Mouse (Mus musculus): Measurements from ENCODE around the gene Nek4.

The Nek4 gene

GRCm38 (mm10) chr14:30951154-30951825, at the start of gene Nek4:
Gene Nek4 (plus strand): TSS chr14:30951377.
- CTCF ChIA-PET = interaction anchor here (0.5 to 1.2 kb wide), 2 partner anchors 9 to 159 kb away, joined by 3 to 5 read pairs; no protein-coding TSS in a partner anchor

DNA sequence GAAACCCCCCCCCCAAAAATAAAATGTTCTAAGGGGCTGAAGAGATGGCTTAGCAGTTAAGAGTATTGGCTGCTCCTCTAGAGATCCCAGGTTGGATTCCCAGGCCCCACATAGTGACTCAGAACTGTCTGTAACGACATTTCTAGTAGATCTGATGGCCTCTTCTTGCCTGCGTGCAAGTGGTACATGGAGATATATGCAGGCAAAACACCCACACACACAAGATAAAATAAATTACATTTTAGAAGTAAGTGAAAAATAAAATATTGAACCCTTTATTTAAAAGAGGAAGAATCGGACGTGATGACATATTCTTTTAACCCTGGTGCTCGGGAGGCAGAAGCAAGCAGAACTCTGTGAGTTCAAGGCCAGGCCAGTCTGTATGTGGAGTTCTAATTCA, 48.5 kb upstream of the Nek4 start:
- CTCF ChIA-PET = no interaction called here

- CTCF ChIA-PET = no interaction called here
These were observed 48.1 kb upstream of the Nek4 start for GRCm38 (mm10) chr14:30903036-30903435.

- CTCF ChIA-PET = no interaction called here
These were observed 46.9 kb upstream of the Nek4 start for GRCm38 (mm10) chr14:30904307-30904706.

- CTCF ChIA-PET = no interaction called here
These were observed 45.2 kb upstream of the Nek4 start for GRCm38 (mm10) chr14:30906001-30906400.

- CTCF ChIA-PET = no interaction called here
These were observed 43.3 kb upstream of the Nek4 start for GRCm38 (mm10) chr14:30907814-30908265.

DNA sequence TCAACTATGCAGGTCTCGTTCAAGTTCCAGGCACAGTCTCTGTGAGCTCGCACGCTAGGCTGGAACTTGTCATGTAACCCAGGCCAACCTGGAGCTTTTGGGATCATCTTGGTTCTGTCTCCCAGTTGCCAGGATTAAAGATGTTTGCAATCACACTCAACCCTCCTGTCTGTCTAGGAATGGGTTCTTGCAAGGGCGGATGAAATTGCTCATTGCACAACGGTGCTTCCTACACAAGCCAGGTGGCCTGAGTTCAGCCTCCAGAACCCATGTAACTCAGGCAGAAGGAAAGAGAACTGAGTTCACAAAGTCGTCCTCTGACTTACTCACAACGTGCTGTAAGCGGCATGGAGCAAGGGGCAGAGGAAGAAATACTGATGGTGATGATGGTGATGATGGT, 40.0 kb upstream of the Nek4 start:
- CTCF ChIA-PET = no interaction called here

DNA sequence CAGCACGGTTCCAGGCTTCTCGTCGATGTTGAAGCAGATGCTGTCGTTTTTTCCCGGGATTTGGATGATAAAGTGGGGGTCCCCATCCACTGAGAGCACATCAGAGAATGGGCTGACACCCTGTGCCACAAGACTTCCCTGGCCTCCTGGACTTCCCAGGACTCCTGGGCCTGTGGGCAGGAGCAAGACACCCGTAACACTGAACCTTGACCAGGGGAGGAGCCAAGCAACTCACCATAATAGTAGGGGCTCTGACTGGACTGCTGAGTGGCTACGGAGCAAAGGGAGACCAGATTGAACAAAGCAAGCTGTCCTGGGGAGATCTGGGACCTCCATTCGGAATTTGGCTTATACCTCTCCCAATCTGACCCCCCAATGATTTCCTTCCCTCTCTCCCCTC, 38.5 kb upstream of the Nek4 start:
- CTCF ChIA-PET = no interaction called here

GRCm38 (mm10) chr14:30913404-30913803, 37.8 kb upstream of the Nek4 start:
- CTCF ChIA-PET = no interaction called here

- CTCF ChIA-PET = no interaction called here
These were observed 34.7 kb upstream of the Nek4 start for GRCm38 (mm10) chr14:30916516-30916915.

DNA sequence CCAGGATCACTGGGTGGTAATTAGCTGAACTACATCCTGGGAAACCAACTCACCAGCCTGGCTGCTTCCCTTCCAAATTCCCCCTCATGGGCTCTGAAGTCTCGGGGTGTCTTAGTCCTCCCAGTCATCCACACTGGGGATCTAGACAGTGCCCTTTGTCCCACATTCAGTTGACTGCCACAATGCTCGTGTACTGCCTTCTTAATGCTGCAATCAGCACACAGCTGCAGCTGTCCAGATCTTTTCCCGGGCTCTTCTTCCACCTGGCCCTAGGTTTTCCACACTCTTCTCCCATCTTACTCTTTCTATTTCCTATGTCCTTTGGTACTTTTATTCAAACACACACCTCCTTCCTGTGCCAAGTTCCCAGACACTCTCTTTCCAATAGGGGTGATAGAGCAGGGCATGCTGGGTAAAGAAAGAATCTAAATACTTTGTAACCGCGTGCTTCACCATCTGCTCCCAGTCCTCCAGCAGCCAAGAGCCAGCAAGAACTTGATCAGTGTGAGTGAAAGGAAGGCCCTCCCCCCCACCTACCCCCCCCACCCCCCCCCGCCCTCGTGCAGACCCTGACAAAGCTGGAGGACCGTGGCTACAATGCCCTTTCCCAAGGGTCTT, 29.0 kb upstream of the Nek4 start:
- CTCF ChIA-PET = no interaction called here

DNA sequence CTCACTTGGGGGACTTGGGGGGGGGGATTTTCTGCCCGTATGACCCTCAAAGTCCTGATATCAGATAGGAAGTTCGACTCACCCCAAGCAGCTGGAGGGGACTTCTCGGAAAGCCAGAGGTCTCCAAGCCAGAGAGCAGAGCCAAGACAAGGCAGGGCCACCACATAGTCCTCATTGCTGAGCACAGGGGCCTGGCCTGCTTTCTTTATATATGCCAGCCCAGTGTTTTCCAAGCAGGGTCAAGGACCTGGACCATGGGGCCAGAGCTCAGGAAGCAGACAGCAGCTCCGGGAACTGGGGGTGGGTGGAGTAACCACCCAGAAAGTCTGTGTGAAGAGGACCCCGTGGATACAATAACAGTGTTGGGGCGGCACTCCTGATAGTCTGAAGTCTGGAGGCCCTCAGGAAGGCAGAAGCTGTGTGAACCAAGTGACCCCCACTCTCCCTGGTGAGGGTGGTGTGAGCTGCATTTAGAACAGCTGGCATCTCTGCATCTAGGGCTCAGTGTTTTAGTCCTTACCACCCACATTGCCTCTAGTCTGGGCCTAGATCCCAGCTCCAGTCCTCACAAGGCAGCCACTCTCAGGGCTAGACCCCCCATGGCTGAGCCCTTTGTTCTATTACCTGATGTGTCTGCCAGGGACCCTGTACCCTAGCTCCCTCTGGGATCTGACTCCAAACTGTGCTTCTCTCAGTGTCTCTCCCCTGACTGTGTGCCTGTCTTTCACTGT, 27.6 kb upstream of the Nek4 start, which contains the start of gene Itih3:
TSS of gene Itih3 (minus strand) at position 386 of the 731 bp plus-strand sequence.
- CTCF ChIA-PET = no interaction called here

DNA sequence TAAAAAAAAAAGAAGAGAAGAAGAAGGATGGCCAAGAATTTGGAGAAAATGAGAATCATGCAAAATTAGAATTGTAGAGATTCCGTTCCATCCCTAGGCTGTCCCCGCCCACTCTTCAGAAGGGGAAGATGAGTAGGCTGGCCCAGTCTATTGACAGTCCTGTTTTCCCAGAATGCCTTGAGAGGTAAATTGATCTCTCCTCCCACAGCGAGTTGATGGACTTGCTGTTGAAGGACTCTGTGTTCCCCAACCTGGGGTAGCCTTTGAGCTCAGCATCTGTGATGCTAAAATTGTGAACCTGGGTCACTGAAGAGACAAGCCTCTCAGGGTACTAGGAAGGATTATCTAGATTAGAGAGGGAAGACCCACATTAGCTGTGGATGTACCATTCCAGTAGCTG, 25.7 kb upstream of the Nek4 start:
- CTCF ChIA-PET = interaction anchor here (0.6 kb wide), 1 partner anchor 709 kb away, joined by 3 read pairs; no protein-coding TSS in a partner anchor

DNA sequence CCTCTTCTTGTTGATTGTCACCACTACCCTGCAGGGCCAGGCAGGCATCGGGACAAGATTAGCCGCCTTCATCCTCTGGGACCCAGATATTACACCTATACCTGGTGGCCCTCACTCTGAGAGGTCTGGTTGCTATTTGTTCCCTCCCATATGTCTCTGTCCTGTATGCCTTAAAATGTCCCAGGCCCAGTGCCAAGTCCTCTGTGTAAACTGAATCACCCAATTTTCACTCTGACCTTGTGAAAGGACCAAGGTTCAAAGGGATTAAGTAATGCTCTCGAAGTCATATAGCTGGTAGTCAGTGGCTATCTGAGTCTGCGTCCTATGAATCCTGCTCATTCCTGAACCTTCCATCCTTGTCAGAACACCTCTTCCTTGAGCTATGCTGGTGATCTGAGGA, 20.8 kb upstream of the Nek4 start:
- CTCF ChIA-PET = no interaction called here

DNA sequence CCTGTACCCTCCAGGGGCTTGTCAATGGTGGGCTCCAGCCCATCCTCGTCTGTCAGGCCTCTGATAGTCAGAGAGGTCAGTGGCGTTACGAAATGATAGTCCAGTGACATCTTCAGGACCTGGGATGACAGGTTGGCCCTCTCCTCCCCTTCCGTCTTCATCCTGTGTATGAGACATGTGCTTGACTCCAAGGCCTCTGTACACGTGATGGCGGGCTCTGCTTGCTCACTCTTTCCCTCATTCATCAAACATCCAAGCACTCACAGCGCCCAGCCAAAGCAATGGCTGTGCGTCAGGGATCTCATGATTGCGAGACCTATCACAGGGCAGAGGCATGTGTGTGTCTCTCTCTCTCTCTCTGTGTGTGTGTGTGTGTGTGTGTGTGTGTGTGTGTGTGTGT, 17.8 kb upstream of the Nek4 start:
- CTCF ChIA-PET = no interaction called here

- CTCF ChIA-PET = interaction anchor here (0.5 kb wide), 1 partner anchor 576 kb away, joined by 5 read pairs; no protein-coding TSS in a partner anchor
These were observed 8.9 kb upstream of the Nek4 start for GRCm38 (mm10) chr14:30942254-30942653.

GRCm38 (mm10) chr14:30943038-30943437, 8.1 kb upstream of the Nek4 start, which contains the start of gene Itih1:
Gene Itih1 (minus strand): TSS chr14:30943289.
- CTCF ChIA-PET = no interaction called here

DNA sequence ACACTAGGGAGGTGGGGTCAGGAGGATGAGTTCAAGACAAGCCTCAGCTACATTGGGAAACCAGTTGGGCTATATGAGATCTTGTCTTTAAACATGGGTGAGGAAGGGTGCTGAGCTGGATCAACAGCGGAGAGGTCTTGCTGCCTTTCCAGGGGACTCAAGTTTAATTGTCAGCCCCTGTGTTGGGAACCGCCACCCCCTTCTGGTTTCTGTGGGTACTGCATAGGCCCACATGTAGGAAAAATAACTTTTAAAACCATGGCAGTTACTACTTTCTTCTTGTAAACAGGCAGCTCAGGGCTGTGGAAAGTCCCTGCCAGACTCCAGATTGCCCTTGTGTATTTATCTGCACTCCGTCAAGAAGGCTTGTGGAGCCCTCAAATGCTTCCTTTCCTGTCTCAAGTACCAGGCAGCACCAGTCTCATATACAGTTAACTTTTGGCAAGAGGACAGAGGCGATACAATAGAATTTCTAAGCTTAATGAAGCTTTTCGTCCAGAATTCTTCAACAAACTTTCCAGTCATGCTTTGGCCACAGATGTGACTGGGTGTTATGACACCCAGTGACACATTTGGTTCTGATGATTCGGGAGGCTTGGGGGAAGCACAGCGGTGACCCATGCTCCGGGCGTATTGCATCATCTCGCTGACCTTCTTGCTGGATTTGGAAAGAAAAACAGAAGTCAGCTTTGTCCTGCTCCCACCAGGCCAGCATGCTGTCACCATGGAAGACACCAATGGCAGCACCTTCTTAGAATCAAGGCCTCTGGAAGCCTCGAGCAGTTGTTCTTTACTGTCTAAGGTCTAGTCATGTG, 7.1 kb upstream of the Nek4 start:
- CTCF ChIA-PET = no interaction called here

GRCm38 (mm10) chr14:30944745-30945144, 6.4 kb upstream of the Nek4 start:
- CTCF ChIA-PET = no interaction called here

DNA sequence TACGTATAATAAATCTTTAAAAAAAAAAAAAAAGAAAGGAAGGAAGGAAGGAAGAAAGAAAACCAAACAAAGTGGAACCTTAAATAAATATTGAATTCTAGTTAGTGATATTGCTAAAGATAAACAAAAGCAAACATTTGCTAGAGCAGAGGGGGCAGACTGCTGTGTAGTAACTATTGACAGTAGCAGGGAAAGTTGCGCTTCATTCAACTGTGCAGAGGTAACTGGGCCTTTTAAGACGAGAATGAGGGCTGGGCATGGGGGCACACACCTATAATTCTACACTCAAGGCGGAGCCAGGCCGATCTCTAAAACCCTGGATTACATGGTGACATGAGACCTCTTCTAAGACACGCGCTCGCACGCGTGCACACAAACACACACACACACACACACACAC, 1.2 kb upstream of the Nek4 start:
- CTCF ChIA-PET = no interaction called here

GRCm38 (mm10) chr14:30958517-30958916, 7.3 kb downstream of the Nek4 start:
- CTCF ChIA-PET = no interaction called here

GRCm38 (mm10) chr14:30959031-30959430, 7.9 kb downstream of the Nek4 start:
- CTCF ChIA-PET = interaction anchor here (1.8 kb wide), 1 partner anchor 8 kb away, joined by 3 read pairs; the partner anchor contains the start of gene Nek4
